Mouse (Mus musculus) midbrain, embryonic 16.5 days (tissue): ENCODE measurements at regions not wholly inside any gene's neighbourhood (a gene's known extent, or its start where the extent isn't known, plus 50 kb on each side); places are given as distances from the start of the nearest gene placed in this dataset.

Experiments
- ATAC-seq: fragments of 200-750 bp; cut with Nextera tagmentation; 2 replicates; pipeline ENCODE4 v1.8.0; 2017; ENCODE audit warnings: moderate TSS enrichment
- H3K27ac ChIP-seq: fragments of 300-500 bp; sonication (generic); 2 replicates; pipeline ENCODE4 v1.5.1; 2014; ENCODE audit warnings: mild to moderate bottlenecking, low read length, mixed read lengths
- H3K27me3 ChIP-seq: fragments of 300-500 bp; sonication (generic); 2 replicates; pipeline ENCODE4 v1.6.1; 2014; ENCODE audit warnings: low read depth, low read length, mixed read lengths; ENCODE audit not compliant: control insufficient read depth, insufficient read depth
- H3K36me3 ChIP-seq: fragments of 300-500 bp; sonication (generic); 2 replicates; pipeline ENCODE4 v1.6.1; 2014; ENCODE audit warnings: mild to moderate bottlenecking, low read length, moderate library complexity, mixed read lengths; ENCODE audit not compliant: control insufficient read depth, insufficient read depth
- H3K4me1 ChIP-seq: fragments of 300-500 bp; sonication (generic); 2 replicates; pipeline ENCODE4 v1.6.1; 2014; ENCODE audit warnings: mild to moderate bottlenecking, low read length, mixed read lengths; ENCODE audit not compliant: control insufficient read depth, insufficient read depth
- H3K4me2 ChIP-seq: fragments of 300-500 bp; sonication (generic); 2 replicates; pipeline ENCODE4 v1.6.1; 2014; ENCODE audit warnings: mild to moderate bottlenecking, low read length, mixed read lengths
- H3K4me3 ChIP-seq: fragments of 300-500 bp; sonication (generic); 2 replicates; pipeline ENCODE4 v1.5.1; 2014; ENCODE audit warnings: low read depth, mild to moderate bottlenecking, low read length, moderate library complexity, mixed read lengths
- H3K9ac ChIP-seq: fragments of 300-500 bp; sonication (generic); 2 replicates; pipeline ENCODE4 v1.6.1; 2014; ENCODE audit warnings: low read depth, low read length, mixed read lengths
- H3K9me3 ChIP-seq: fragments of 300-500 bp; sonication (generic); replicated peaks from 2 replicates; pipeline ENCODE4 v1.6.1; 2014; ENCODE audit warnings: mild to moderate bottlenecking, low read length, mixed read lengths; ENCODE audit not compliant: control insufficient read depth, poor library complexity, severe bottlenecking
- WGBS: fragments of 180-500 bp; shearing (Covaris S2); extraction: QIAGEN DNeasy Blood & Tissue Kit; methylation state at CpG from one replicate; pipeline ENCODE4 v1.1.7; 2014; 5-methylcytosine and 5-hydroxymethylcytosine counted together

- ATAC-seq, result no peak
- no peaks in the 10 kb centered on the region for H3K27me3 ChIP-seq
- H3K9ac ChIP-seq, result no peak overlapping the region
- WGBS, result 88% methylated on average over 1 of the region's 1 CpGs
- no peak overlapping the region for H3K27ac ChIP-seq
- H3K9me3 ChIP-seq, result no peaks in the 10 kb centered on the region
- H3K36me3 ChIP-seq, result no peaks in the 10 kb centered on the region
- H3K4me3 ChIP-seq, result no peak overlapping the region
- peaks cover 15% of the 10 kb centered on the region for H3K4me1 ChIP-seq
- no peak overlapping the region for H3K4me2 ChIP-seq
These were observed 397.5 kb upstream of the Igfbp7 start for GRCm38 (mm10) chr5:77805303-77805702.

DNA sequence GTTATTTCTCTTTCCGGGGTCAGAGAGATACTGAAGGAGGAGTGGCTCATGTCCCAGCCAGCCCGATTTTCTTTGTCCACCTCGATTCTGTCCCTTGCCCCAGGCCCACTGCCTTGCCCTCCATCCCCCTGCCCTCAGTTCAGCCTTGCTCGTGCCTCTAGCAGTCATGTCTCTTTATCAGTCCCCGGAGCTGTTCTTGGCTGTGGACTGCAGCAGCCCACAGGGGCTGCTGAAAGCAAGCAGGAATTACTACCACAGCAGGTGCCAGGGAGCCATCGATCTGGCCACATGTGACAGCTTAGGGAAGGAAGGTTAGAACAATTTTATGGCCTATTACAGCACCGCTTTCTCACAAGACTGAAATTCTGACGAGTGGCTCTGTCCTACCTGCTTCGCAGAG is 396.3 kb upstream of the Igfbp7 start:
- Histone ChIP-seq H3K9ac (no peak overlapping the region), H3K4me2 (peak overlapping the region; percentile 12; the same call in 1 of the 2 replicates), H3K27me3 (no peaks in the 10 kb centered on the region), H3K27ac (no peak overlapping the region; the same call in 1 of the 2 replicates), H3K36me3 (no peaks in the 10 kb centered on the region), H3K9me3 (no peaks in the 10 kb centered on the region), H3K4me1 (peaks cover 15% of the 10 kb centered on the region), H3K4me3 (no peak overlapping the region)
- 48% methylated on average over 9 of the region's 9 CpGs for WGBS
- peak; percentile 30; the same call in 1 of the 2 replicates for ATAC-seq

DNA sequence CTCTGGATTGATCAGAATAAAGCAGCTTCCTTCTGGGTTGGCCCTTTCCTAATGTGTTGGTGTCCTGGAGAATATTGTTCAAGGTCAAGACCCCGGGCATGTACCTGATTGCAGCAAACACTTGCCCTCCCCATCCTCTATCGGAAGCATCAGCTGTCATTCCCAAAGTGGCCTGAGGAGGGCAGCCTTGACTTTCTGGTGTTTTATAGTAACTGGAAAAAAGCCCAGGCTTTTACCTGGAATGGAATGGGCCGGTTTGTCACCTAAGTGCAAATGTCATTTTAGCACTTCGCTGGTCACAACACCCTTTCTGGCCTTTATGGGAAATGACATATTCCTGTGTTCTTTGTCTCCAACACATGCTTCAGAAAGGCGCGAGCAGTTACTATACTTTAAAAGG is 395.7 kb upstream of the Igfbp7 start:
- Histone ChIP-seq H3K4me1 (peaks cover 15% of the 10 kb centered on the region), H3K9me3 (no peaks in the 10 kb centered on the region), H3K9ac (no peak overlapping the region), H3K27ac (no peak overlapping the region), H3K27me3 (no peaks in the 10 kb centered on the region), H3K4me3 (no peak overlapping the region), H3K4me2 (no peak overlapping the region), H3K36me3 (no peaks in the 10 kb centered on the region)
- WGBS, result 55% methylated on average over 6 of the region's 6 CpGs
- ATAC-seq, result no peak

DNA sequence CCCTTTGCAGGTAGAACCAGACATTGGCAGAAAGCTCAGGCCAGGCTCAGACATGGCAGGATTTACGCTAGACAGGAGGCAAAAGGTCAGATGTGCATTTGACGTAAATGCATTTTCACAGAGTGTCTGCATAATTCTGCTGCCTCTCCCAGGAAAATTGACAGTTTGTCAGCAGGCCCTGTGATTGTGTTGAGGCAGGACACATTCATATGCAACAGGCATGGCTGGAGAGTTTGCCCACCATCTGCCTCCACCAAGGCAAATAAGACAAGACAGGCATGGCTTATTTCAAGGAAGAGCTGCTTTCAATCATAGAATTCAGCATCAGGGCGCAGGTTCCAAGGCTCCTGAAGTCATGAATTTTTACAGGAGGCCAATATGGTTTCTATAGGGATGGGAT is 389.1 kb upstream of the Igfbp7 start:
- Histone ChIP-seq H3K9me3 (no peaks in the 10 kb centered on the region), H3K27ac (no peak overlapping the region), H3K4me3 (no peak overlapping the region), H3K4me2 (no peak overlapping the region), H3K27me3 (no peaks in the 10 kb centered on the region; the same call in 1 of the 2 replicates), H3K36me3 (no peaks in the 10 kb centered on the region), H3K4me1 (no peaks in the 10 kb centered on the region), H3K9ac (no peak overlapping the region)
- WGBS, result 50% methylated on average over 3 of the region's 3 CpGs
- ATAC-seq, result 0 out of 2 replicates have a peak, but pooled peaks have one; percentile 5

DNA sequence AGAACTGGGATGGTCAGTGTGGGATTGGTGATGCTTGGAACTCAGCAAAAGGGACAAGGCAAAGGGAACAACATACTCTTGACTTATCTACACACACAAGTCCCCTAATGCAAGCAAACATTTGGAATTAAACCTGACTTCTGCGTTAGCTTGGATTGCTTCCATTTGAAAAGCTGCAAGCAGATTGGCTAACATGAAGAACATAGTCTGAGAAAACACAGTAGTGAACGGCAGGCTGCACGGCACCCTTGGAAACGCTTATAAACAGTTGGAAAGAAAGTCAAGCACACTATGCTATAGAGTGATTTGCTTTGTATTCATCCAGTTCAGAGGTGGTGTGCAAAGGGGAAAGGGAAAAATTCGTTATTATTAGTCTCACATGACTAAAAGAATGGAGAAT is 387.9 kb upstream of the Igfbp7 start:
- no peak for ATAC-seq
- Histone ChIP-seq H3K27me3 (no peaks in the 10 kb centered on the region; the same call in 1 of the 2 replicates), H3K27ac (no peak overlapping the region), H3K9ac (no peak overlapping the region), H3K4me3 (no peak overlapping the region), H3K4me1 (no peaks in the 10 kb centered on the region), H3K4me2 (no peak overlapping the region), H3K9me3 (no peaks in the 10 kb centered on the region), H3K36me3 (no peaks in the 10 kb centered on the region)
- 77% methylated on average over 5 of the region's 5 CpGs for WGBS

DNA sequence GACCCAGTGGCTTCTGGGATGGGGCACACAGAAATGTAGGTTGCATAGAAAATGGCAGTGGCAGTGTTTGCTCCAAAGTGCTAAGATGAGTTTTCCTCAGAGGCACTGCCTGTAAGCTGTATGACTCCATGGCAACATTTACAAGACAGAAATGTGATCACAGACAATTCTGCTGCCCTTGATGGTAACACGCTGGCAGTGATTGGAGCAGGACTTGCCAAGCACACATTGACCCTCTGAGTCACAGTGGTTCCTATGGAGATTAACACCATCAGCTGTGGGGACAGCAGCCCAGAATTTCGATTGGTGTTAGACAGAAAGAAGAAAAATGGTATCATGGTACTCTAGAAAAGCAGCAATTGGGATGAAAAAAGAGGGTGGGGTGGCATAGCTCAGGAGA is 376.1 kb upstream of the Igfbp7 start:
- Histone ChIP-seq H3K9ac (no peak overlapping the region), H3K4me1 (no peaks in the 10 kb centered on the region), H3K4me3 (no peak overlapping the region), H3K4me2 (no peak overlapping the region), H3K27me3 (no peaks in the 10 kb centered on the region), H3K36me3 (no peaks in the 10 kb centered on the region), H3K27ac (no peak overlapping the region), H3K9me3 (no peaks in the 10 kb centered on the region)
- peak; percentile 67; the same call in 1 of the 2 replicates for ATAC-seq
- WGBS, result 65% methylated on average over 2 of the region's 2 CpGs

- H3K27ac ChIP-seq, result no peak overlapping the region
These were observed 354.7 kb upstream of the Igfbp7 start for GRCm38 (mm10) chr5:77762426-77763042.

GRCm38 (mm10) chr5:77762013-77762412 is 354.2 kb upstream of the Igfbp7 start:
- no peaks in the 10 kb centered on the region for H3K36me3 ChIP-seq
- H3K9ac ChIP-seq, result no peak overlapping the region
- H3K4me1 ChIP-seq, result no peaks in the 10 kb centered on the region
- H3K9me3 ChIP-seq, result no peaks in the 10 kb centered on the region
- ATAC-seq, result no peak
- H3K4me3 ChIP-seq, result no peak overlapping the region
- H3K4me2 ChIP-seq, result no peak overlapping the region
- WGBS, result 68% methylated on average over 6 of the region's 6 CpGs
- H3K27me3 ChIP-seq, result no peaks in the 10 kb centered on the region
- H3K27ac ChIP-seq, result no peak overlapping the region

More at GRCm38 (mm10) chr5:77762426-77763042, 354.7 kb upstream of the Igfbp7 start:
- no peak overlapping the region for H3K4me2 ChIP-seq
- H3K36me3 ChIP-seq, result no peaks in the 10 kb centered on the region
- H3K9me3 ChIP-seq, result no peaks in the 10 kb centered on the region
- WGBS, result 59% methylated on average over 6 of the region's 6 CpGs
- H3K4me3 ChIP-seq, result no peak overlapping the region
- no peak for ATAC-seq
- no peaks in the 10 kb centered on the region for H3K4me1 ChIP-seq
- no peak overlapping the region for H3K9ac ChIP-seq
- H3K27me3 ChIP-seq, result no peaks in the 10 kb centered on the region

DNA sequence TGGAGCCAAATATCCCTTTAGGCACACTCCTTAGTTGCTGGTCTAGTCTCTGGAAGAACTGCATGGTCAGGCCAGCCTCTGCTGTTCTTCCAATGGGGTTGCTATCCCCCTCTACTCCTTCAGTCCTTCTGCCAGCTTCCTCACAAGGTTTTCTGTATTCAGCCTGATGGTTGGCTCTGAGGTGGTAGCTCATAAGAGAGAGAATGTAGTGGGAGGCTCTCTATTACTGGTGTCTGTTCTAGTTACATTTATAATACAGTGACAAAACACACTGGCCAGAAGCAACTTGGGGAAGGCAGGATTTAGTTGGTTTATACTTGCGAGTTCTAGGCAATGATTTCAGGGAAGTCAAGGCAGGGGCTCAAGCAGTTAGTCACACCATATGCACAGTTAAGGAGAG is 341.1 kb upstream of the Igfbp7 start:
- Histone ChIP-seq H3K4me3 (no peak overlapping the region), H3K27ac (no peak overlapping the region), H3K27me3 (no peaks in the 10 kb centered on the region), H3K36me3 (no peaks in the 10 kb centered on the region), H3K9me3 (no peaks in the 10 kb centered on the region), H3K4me2 (no peak overlapping the region), H3K4me1 (no peaks in the 10 kb centered on the region), H3K9ac (no peak overlapping the region)
- 90% methylated on average over 1 of the region's 1 CpGs for WGBS
- ATAC-seq, result no peak
